Comparison of ENCODE assay signal across 8 mouse cellular contexts in the genomic region with DNA sequence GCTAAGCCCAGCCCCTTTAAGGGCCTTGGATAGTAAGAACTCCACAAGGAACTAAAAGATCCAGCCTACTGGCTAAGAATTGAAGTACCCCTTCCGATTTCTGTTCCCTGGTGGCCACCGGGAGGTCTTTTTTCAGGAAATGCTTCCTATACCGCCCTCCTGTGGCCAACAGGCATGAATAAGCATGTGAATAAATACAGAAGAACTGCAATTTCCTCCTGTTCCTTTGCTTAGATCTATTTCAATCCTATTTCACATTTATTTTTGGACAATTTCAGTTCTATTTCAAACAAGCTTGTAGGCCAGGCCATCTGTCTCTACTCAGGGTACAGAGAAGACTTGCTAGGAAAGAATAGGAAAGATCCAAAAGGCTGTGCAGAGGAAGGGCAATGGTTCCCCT. TPM values are rescaled to one million over a fixed set of nuclear protein-coding genes. Genes with fewer than 3 reads are reported as not detected.
DNase-seq lines count a peak whose midpoint lies in the region; ATAC-seq and TF ChIP-seq lines count a peak whose summit lies in the region.

No protein-coding gene starts in this region.

- H3K4me2 ChIP-seq in forebrain, postnatal 0 days (ENCODE audit: low read depth) = no peak overlapping the region
- no peak overlapping the region for H3K4me2 ChIP-seq in forebrain, embryonic 12.5 days
- H3K4me2 ChIP-seq in heart, postnatal 0 days (ENCODE audit: low read depth, low read length) = peak overlapping the region; percentile 30; the same call in 1 of the 2 replicates
- no peak overlapping the region for H3K4me2 ChIP-seq in lung, postnatal 0 days (replicated peaks; ENCODE audit: low read depth, low read length)
- no peak overlapping the region for H3K4me2 ChIP-seq in stomach, postnatal 0 days (replicated peaks; ENCODE audit: low read depth)

- H3K27me3 ChIP-seq in forebrain, postnatal 0 days (ENCODE audit: insufficient read depth, low read length) = no peaks in the 10 kb centered on the region
- H3K27me3 ChIP-seq in forebrain, embryonic 12.5 days = no peaks in the 10 kb centered on the region
- H3K27me3 ChIP-seq in heart, postnatal 0 days (ENCODE audit: control insufficient read depth, insufficient read depth, low read length) = no peaks in the 10 kb centered on the region
- H3K27me3 ChIP-seq in lung, postnatal 0 days (replicated peaks; ENCODE audit: insufficient read depth, low read length) = no peaks in the 10 kb centered on the region
- H3K27me3 ChIP-seq in stomach, postnatal 0 days (ENCODE audit: control insufficient read depth, insufficient read depth, low read length) = no peaks in the 10 kb centered on the region

- H3K27ac ChIP-seq in forebrain, postnatal 0 days (ENCODE audit: low read depth, low read length) = no peak overlapping the region
- no peak overlapping the region for H3K27ac ChIP-seq in forebrain, embryonic 12.5 days
- H3K27ac ChIP-seq in heart, postnatal 0 days (ENCODE audit: low read depth) = no peak overlapping the region
- no peak overlapping the region for H3K27ac ChIP-seq in lung, postnatal 0 days (ENCODE audit: low read length)
- H3K27ac ChIP-seq in stomach, postnatal 0 days (replicated peaks) = no peak overlapping the region

- WGBS in forebrain, postnatal 0 days = 21% methylated on average over 3 of the region's 3 CpGs
- 15% methylated on average over 3 of the region's 3 CpGs for WGBS in forebrain, embryonic 12.5 days
- WGBS in heart, postnatal 0 days = 16% methylated on average over 3 of the region's 3 CpGs
- WGBS in lung, postnatal 0 days = 20% methylated on average over 3 of the region's 3 CpGs
- WGBS in stomach, postnatal 0 days = 21% methylated on average over 3 of the region's 3 CpGs

- H3K4me1 ChIP-seq in forebrain, postnatal 0 days (ENCODE audit: insufficient read depth) = no peaks in the 10 kb centered on the region
- H3K4me1 ChIP-seq in forebrain, embryonic 12.5 days = no peaks in the 10 kb centered on the region
- H3K4me1 ChIP-seq in heart, postnatal 0 days (ENCODE audit: control insufficient read depth, insufficient read depth) = no peaks in the 10 kb centered on the region
- no peaks in the 10 kb centered on the region for H3K4me1 ChIP-seq in lung, postnatal 0 days (ENCODE audit: insufficient read depth, low read depth, low read length)
- H3K4me1 ChIP-seq in stomach, postnatal 0 days (replicated peaks; ENCODE audit: control insufficient read depth, insufficient read depth) = no peaks in the 10 kb centered on the region

- no peak overlapping the region for H3K4me3 ChIP-seq in forebrain, postnatal 0 days (ENCODE audit: low read depth, low read length)
- no peak overlapping the region for H3K4me3 ChIP-seq in forebrain, embryonic 12.5 days (replicated peaks)
- H3K4me3 ChIP-seq in heart, postnatal 0 days (ENCODE audit: low read depth, low read length) = no peak overlapping the region
- H3K4me3 ChIP-seq in lung, postnatal 0 days (ENCODE audit: low read depth, low read length) = no peak overlapping the region
- no peak overlapping the region for H3K4me3 ChIP-seq in stomach, postnatal 0 days (ENCODE audit: low read depth, low read length)

- TF ChIP-seq CTCF in forebrain, postnatal 0 days (IDR thresholded peaks at IDR 0.05; ENCODE audit: low read depth) = peak; percentile 67
- peak; percentile 56 for TF ChIP-seq CTCF in heart, postnatal 0 days (IDR thresholded peaks at IDR 0.05; ENCODE audit: low read depth)
- peak; percentile 74 for TF ChIP-seq CTCF in lung, postnatal 0 days (IDR thresholded peaks at IDR 0.05)
- TF ChIP-seq CTCF in stomach, postnatal 0 days (IDR thresholded peaks at IDR 0.05; ENCODE audit: low read depth) = peak; percentile 78

- H3K9me3 ChIP-seq in forebrain, postnatal 0 days (ENCODE audit: low read length) = no peaks in the 10 kb centered on the region
- H3K9me3 ChIP-seq in forebrain, embryonic 12.5 days = no peaks in the 10 kb centered on the region
- H3K9me3 ChIP-seq in heart, postnatal 0 days (replicated peaks; ENCODE audit: control insufficient read depth, low read length) = no peaks in the 10 kb centered on the region
- no peaks in the 10 kb centered on the region for H3K9me3 ChIP-seq in lung, postnatal 0 days (ENCODE audit: low read length)
- H3K9me3 ChIP-seq in stomach, postnatal 0 days (ENCODE audit: control insufficient read depth, low read length) = no peaks in the 10 kb centered on the region

- H3K9ac ChIP-seq in forebrain, postnatal 0 days = no peak overlapping the region
- H3K9ac ChIP-seq in forebrain, embryonic 12.5 days = no peak overlapping the region
- no peak overlapping the region for H3K9ac ChIP-seq in heart, postnatal 0 days (replicated peaks; ENCODE audit: low read depth, low read length)
- no peak overlapping the region for H3K9ac ChIP-seq in lung, postnatal 0 days (replicated peaks; ENCODE audit: low read depth)
- no peak overlapping the region for H3K9ac ChIP-seq in stomach, postnatal 0 days (ENCODE audit: low read length)

- ATAC-seq in forebrain, postnatal 0 days = peak; percentile 61; the same call in 1 of the 2 replicates
- ATAC-seq in forebrain, embryonic 12.5 days (ENCODE audit: low FRiP score) = no peak
- ATAC-seq in heart, postnatal 0 days (ENCODE audit: insufficient read depth, low read depth) = peak; percentile 47; the same call in 1 of the 2 replicates
- peak; percentile 37; the same call in 1 of the 2 replicates for ATAC-seq in lung, postnatal 0 days
- no peak for ATAC-seq in stomach, postnatal 0 days (ENCODE audit: low FRiP score, low TSS enrichment)

- no peaks in the 10 kb centered on the region for H3K36me3 ChIP-seq in forebrain, postnatal 0 days (ENCODE audit: insufficient read depth)
- no peaks in the 10 kb centered on the region for H3K36me3 ChIP-seq in forebrain, embryonic 12.5 days (replicated peaks)
- H3K36me3 ChIP-seq in heart, postnatal 0 days (replicated peaks; ENCODE audit: control insufficient read depth, insufficient read depth, low read length) = no peaks in the 10 kb centered on the region
- H3K36me3 ChIP-seq in lung, postnatal 0 days (ENCODE audit: insufficient read depth, low read length) = no peaks in the 10 kb centered on the region
- no peaks in the 10 kb centered on the region for H3K36me3 ChIP-seq in stomach, postnatal 0 days (ENCODE audit: control insufficient read depth, insufficient read depth, low read length)

- peak; percentile 60 for DNase-seq in forebrain, postnatal 0 days
- DNase-seq in urinary bladder, postnatal 25 days (ENCODE audit: low spot score) = peak; percentile 31
- DNase-seq in urinary bladder, postnatal 10 days (ENCODE audit: low spot score) = no peak
- DNase-seq in cerebellum, postnatal 25 days = peak; percentile 45 to 76
- DNase-seq in heart, postnatal 0 days (ENCODE audit: low spot score) = peak; percentile 20
- peak; percentile 72 for DNase-seq in lung, postnatal 0 days (ENCODE audit: low spot score)
- DNase-seq in stomach, postnatal 0 days (ENCODE audit: low spot score) = peak; percentile 48

- no peak for TF ChIP-seq EP300 in heart, postnatal 0 days (IDR thresholded peaks at IDR 0.05; ENCODE audit: low read depth)
- no peak for TF ChIP-seq EP300 in lung, postnatal 0 days (IDR thresholded peaks at IDR 0.05)
- TF ChIP-seq EP300 in stomach, postnatal 0 days (optimal IDR thresholded peaks at IDR 0.05) = no peak

RNA-seq across cellular contexts. Expression of a gene that starts 20.7 kb away (rescaled TPM):
- total RNA-seq in forebrain, postnatal 0 days (2014; rRNA removed) = 66.4 and 71.1 TPM in 2 replicates
- 28.3 and 30.5 TPM in 2 replicates for polyA plus RNA-seq in forebrain, postnatal 0 days (2015; fragmentation: Nextera tagmentation; extraction: Ambion mirVana)
- 24.2 and 24.9 TPM in 2 replicates for polyA plus RNA-seq in forebrain, embryonic 12.5 days (2016; fragmentation: Nextera tagmentation; extraction: Ambion mirVana)
- total RNA-seq in heart, postnatal 0 days (2014; rRNA removed; ENCODE audit: low replicate concordance) = 16.1 and 32.1 TPM in 2 replicates
- polyA plus RNA-seq in heart, postnatal 0 days (2015; fragmentation: Nextera tagmentation; extraction: Ambion mirVana) = 11.6 and 11.8 TPM in 2 replicates
- 4.2 and 5.1 TPM in 2 replicates for polyA plus RNA-seq in lung, postnatal 0 days (2015; fragmentation: Nextera tagmentation; extraction: Ambion mirVana)
- polyA plus RNA-seq in stomach, postnatal 0 days (2015; fragmentation: Nextera tagmentation; extraction: Ambion mirVana) = 5.4 and 6.2 TPM in 2 replicates

Comparison
In these comparisons a context has a peak if more than half of its experiments do, and no peak if none do; other contexts are left out.
1. ATAC-seq: peak in forebrain, postnatal 0 days (single experiment), heart, postnatal 0 days (single experiment) and lung, postnatal 0 days (single experiment); none in forebrain, embryonic 12.5 days (single experiment) and stomach, postnatal 0 days (single experiment).
2. Peak in every context shown above with its lines, with median percentiles within 50 percentile points of each other: CTCF ChIP-seq.